Mouse (Mus musculus) limb, embryonic 12.5 days (tissue): ENCODE data around the gene Socs4. TPM values are rescaled to one million over a fixed set of nuclear protein-coding genes. Genes with fewer than 3 reads are reported as not detected.

ENCODE experiments used
- ATAC-seq: fragments of 200-750 bp; cut with Nextera tagmentation; 2 replicates; pipeline ENCODE4 v1.8.0; 2017; ENCODE audit warnings: low read depth, moderate TSS enrichment; ENCODE audit not compliant: insufficient number of reproducible peaks, insufficient read depth, low FRiP score, low TSS enrichment
- H3K27ac ChIP-seq: fragments of 300-500 bp; sonication (generic); 2 replicates; pipeline ENCODE4 v1.5.1; 2016; ENCODE audit warnings: mild to moderate bottlenecking, moderate library complexity
- H3K27me3 ChIP-seq: fragments of 300-500 bp; sonication (generic); 2 replicates; pipeline ENCODE4 v1.6.1; 2016; ENCODE audit warnings: mild to moderate bottlenecking, moderate library complexity
- H3K36me3 ChIP-seq: fragments of 300-500 bp; sonication (generic); 2 replicates; pipeline ENCODE4 v1.6.1; 2016; ENCODE audit warnings: mild to moderate bottlenecking, moderate library complexity
- H3K4me1 ChIP-seq: fragments of 300-500 bp; sonication (generic); replicated peaks from 2 replicates; pipeline ENCODE4 v1.6.1; 2016
- H3K4me2 ChIP-seq: fragments of 300-500 bp; sonication (generic); 2 replicates; pipeline ENCODE4 v1.6.1; 2016; ENCODE audit warnings: mild to moderate bottlenecking, moderate library complexity
- H3K4me3 ChIP-seq: fragments of 300-500 bp; sonication (generic); replicated peaks from 2 replicates; pipeline ENCODE4 v1.5.1; 2016; ENCODE audit warnings: mild to moderate bottlenecking
- H3K9ac ChIP-seq: fragments of 300-500 bp; sonication (generic); replicated peaks from 2 replicates; pipeline ENCODE4 v1.6.1; 2016; ENCODE audit warnings: mild to moderate bottlenecking, moderate library complexity
- H3K9me3 ChIP-seq: fragments of 300-500 bp; sonication (generic); 2 replicates; pipeline ENCODE4 v1.6.1; 2016; ENCODE audit warnings: mild to moderate bottlenecking, moderate library complexity
- WGBS: fragments of 180-500 bp; shearing (Covaris S2); methylation state at CpG from one replicate; pipeline ENCODE4 v1.1.7; 2016; 5-methylcytosine and 5-hydroxymethylcytosine counted together
- polyA plus RNA-seq: library from polyadenylated mRNA; unstranded; fragments of >200 nt; fragmentation: Nextera tagmentation; extraction: Ambion mirVana; gene quantifications from 2 replicates; pipeline ENCODE4 v1.2.1, GENCODE M21; 2016

The Socs4 gene
- polyA plus RNA-seq, 1 experiment from 2014 or later = 4.0 TPM

GRCm38 (mm10) chr14:47287021-47287420 is 10.3 kb downstream of the Socs4 start:
- ATAC-seq = no peak
- 96% methylated on average over 5 of the region's 5 CpGs for WGBS
- Histone ChIP-seq H3K9ac (no peak overlapping the region), H3K27ac (no peak overlapping the region), H3K4me1 (no peaks in the 10 kb centered on the region), H3K36me3 (peaks cover 19% of the 10 kb centered on the region), H3K9me3 (no peaks in the 10 kb centered on the region), H3K4me2 (no peak overlapping the region), H3K4me3 (no peak overlapping the region), H3K27me3 (no peaks in the 10 kb centered on the region)

GRCm38 (mm10) chr14:47291772-47292171 is 15.0 kb downstream of the Socs4 start:
- WGBS = 75% methylated on average over 1 of the region's 1 CpGs
- H3K4me2 ChIP-seq = no peak overlapping the region
- H3K36me3 ChIP-seq = peaks cover 14% of the 10 kb centered on the region
- H3K9me3 ChIP-seq = no peaks in the 10 kb centered on the region
- no peak for ATAC-seq
- H3K4me3 ChIP-seq = no peak overlapping the region
- no peaks in the 10 kb centered on the region for H3K27me3 ChIP-seq
- no peak overlapping the region for H3K27ac ChIP-seq
- H3K4me1 ChIP-seq = 0 out of 2 replicates have a peak, but pooled peaks cover 3% of the 10 kb centered on the region
- no peak overlapping the region for H3K9ac ChIP-seq

- no peak for ATAC-seq
These were observed 17.4 kb downstream of the Socs4 start for GRCm38 (mm10) chr14:47294136-47294535.

GRCm38 (mm10) chr14:47296232-47296631 is 19.5 kb downstream of the Socs4 start:
- Histone ChIP-seq H3K9me3 (no peaks in the 10 kb centered on the region), H3K36me3 (peaks cover 5% of the 10 kb centered on the region), H3K4me3 (no peak overlapping the region), H3K27me3 (no peaks in the 10 kb centered on the region), H3K9ac (no peak overlapping the region), H3K27ac (no peak overlapping the region), H3K4me2 (no peak overlapping the region), H3K4me1 (peaks cover 18% of the 10 kb centered on the region)
- 69% methylated on average over 2 of the region's 2 CpGs for WGBS
- ATAC-seq = no peak

More at GRCm38 (mm10) chr14:47294136-47294535, 17.4 kb downstream of the Socs4 start:
- Histone ChIP-seq H3K4me1 (0 out of 2 replicates have a peak, but pooled peaks cover 7% of the 10 kb centered on the region), H3K9me3 (no peaks in the 10 kb centered on the region), H3K36me3 (peaks cover 14% of the 10 kb centered on the region), H3K27ac (no peak overlapping the region), H3K9ac (no peak overlapping the region), H3K4me2 (no peak overlapping the region), H3K27me3 (no peaks in the 10 kb centered on the region), H3K4me3 (no peak overlapping the region)
- 38% methylated on average over 4 of the region's 4 CpGs for WGBS

GRCm38 (mm10) chr14:47297785-47298407 is 21.2 kb downstream of the Socs4 start, which contains the start of gene Mapk1ip1l:
Gene Mapk1ip1l, plus strand, starts transcription at chr14:47298266.
- peaks cover 20% of the 10 kb centered on the region for H3K4me1 ChIP-seq
- peak within 1 kb of the TSS; percentile 98 for H3K9ac ChIP-seq
- H3K36me3 ChIP-seq = peaks cover 15% of the 10 kb centered on the region
- peak within 1 kb of the TSS; percentile 68 for H3K4me2 ChIP-seq
- peak; percentile 87 for ATAC-seq
- H3K9me3 ChIP-seq = no peaks in the 10 kb centered on the region
- peak within 1 kb of the TSS; percentile 97 for H3K27ac ChIP-seq
- peak within 1 kb of the TSS; percentile 96 for H3K4me3 ChIP-seq
- no peaks in the 10 kb centered on the region for H3K27me3 ChIP-seq
- 1% methylated on average over 34 of the region's 34 CpGs for WGBS

- Histone ChIP-seq H3K27me3 (no peaks in the 10 kb centered on the region), H3K9me3 (no peaks in the 10 kb centered on the region), H3K27ac (peak overlapping the region; percentile 97), H3K4me1 (peaks cover 20% of the 10 kb centered on the region), H3K4me3 (peak overlapping the region; percentile 96), H3K36me3 (peaks cover 20% of the 10 kb centered on the region), H3K4me2 (peak overlapping the region; percentile 68), H3K9ac (peak overlapping the region; percentile 98)
- peak; percentile 79 for ATAC-seq
- 1% methylated on average over 24 of the region's 38 CpGs for WGBS
These were observed 21.7 kb downstream of the Socs4 start for GRCm38 (mm10) chr14:47298408-47298792.

GRCm38 (mm10) chr14:47298819-47299261 is 22.1 kb downstream of the Socs4 start:
- no peaks in the 10 kb centered on the region for H3K27me3 ChIP-seq
- ATAC-seq = peak; percentile 39; the same call in 1 of the 2 replicates
- peak overlapping the region; percentile 97 for H3K27ac ChIP-seq
- H3K36me3 ChIP-seq = peaks cover 22% of the 10 kb centered on the region
- WGBS = under 1% methylated on average over 15 of the region's 15 CpGs
- peak overlapping the region; percentile 96 for H3K4me3 ChIP-seq
- peaks cover 20% of the 10 kb centered on the region for H3K4me1 ChIP-seq
- H3K9ac ChIP-seq = peak overlapping the region; percentile 98
- peak overlapping the region; percentile 68 for H3K4me2 ChIP-seq
- H3K9me3 ChIP-seq = no peaks in the 10 kb centered on the region

- H3K36me3 ChIP-seq = peaks cover 40% of the 10 kb centered on the region
These were observed 26.4 kb downstream of the Socs4 start for GRCm38 (mm10) chr14:47302885-47303680.

GRCm38 (mm10) chr14:47304814-47305405 is 28.2 kb downstream of the Socs4 start:
- Histone ChIP-seq H3K27me3 (no peaks in the 10 kb centered on the region), H3K36me3 (peaks cover 52% of the 10 kb centered on the region), H3K4me3 (no peak overlapping the region), H3K4me2 (no peak overlapping the region), H3K27ac (no peak overlapping the region), H3K9ac (no peak overlapping the region), H3K4me1 (peaks cover 9% of the 10 kb centered on the region), H3K9me3 (no peaks in the 10 kb centered on the region)
- WGBS = 92% methylated on average over 6 of the region's 6 CpGs
- ATAC-seq = no peak

More at GRCm38 (mm10) chr14:47302885-47303680, 26.4 kb downstream of the Socs4 start:
- Histone ChIP-seq H3K27ac (no peak overlapping the region), H3K27me3 (no peaks in the 10 kb centered on the region), H3K9ac (no peak overlapping the region), H3K9me3 (no peaks in the 10 kb centered on the region), H3K4me3 (no peak overlapping the region), H3K4me1 (peaks cover 13% of the 10 kb centered on the region), H3K4me2 (no peak overlapping the region)
- ATAC-seq = no peak
- 79% methylated on average over 14 of the region's 14 CpGs for WGBS

GRCm38 (mm10) chr14:47305933-47306332 is 29.2 kb downstream of the Socs4 start:
- Histone ChIP-seq H3K36me3 (peaks cover 60% of the 10 kb centered on the region), H3K27ac (no peak overlapping the region), H3K27me3 (no peaks in the 10 kb centered on the region), H3K9ac (no peak overlapping the region), H3K9me3 (no peaks in the 10 kb centered on the region), H3K4me2 (no peak overlapping the region), H3K4me3 (no peak overlapping the region), H3K4me1 (peaks cover 2% of the 10 kb centered on the region; the same call in 1 of the 2 replicates)
- WGBS = 86% methylated on average over 4 of the region's 4 CpGs
- no peak for ATAC-seq

- Histone ChIP-seq H3K4me1 (peaks cover 1% of the 10 kb centered on the region; the same call in 1 of the 2 replicates), H3K9me3 (no peaks in the 10 kb centered on the region), H3K36me3 (peaks cover 65% of the 10 kb centered on the region), H3K9ac (no peak overlapping the region), H3K4me2 (no peak overlapping the region), H3K27me3 (no peaks in the 10 kb centered on the region), H3K27ac (no peak overlapping the region), H3K4me3 (no peak overlapping the region)
- 85% methylated on average over 3 of the region's 3 CpGs for WGBS
- ATAC-seq = no peak
These were observed 30.9 kb downstream of the Socs4 start for GRCm38 (mm10) chr14:47307669-47308068.
